Mouse (Mus musculus): Measurements from ENCODE around the gene Asz1.

The Asz1 gene

GRCm38 (mm10) chr6:18013346-18013745, 95.5 kb downstream of the Asz1 start:
- DNase-seq (ENCODE audit: low read depth in 1 of 2, low spot score in 2 of 2) = no peak

- DNase-seq (ENCODE audit: low read depth in 1 of 2, low spot score in 2 of 2) = no peak
Observed at GRCm38 (mm10) chr6:18007356-18007755, 101.5 kb downstream of the Asz1 start.

GRCm38 (mm10) chr6:18002065-18002464, 106.8 kb downstream of the Asz1 start:
- no peak for DNase-seq (ENCODE audit: low read depth in 1 of 2, low spot score in 2 of 2)
